Mouse (Mus musculus) Muller cell, postnatal 12 days (primary cell): Measurements from ENCODE around the gene Ak2.

Experiments used
- DNase-seq: peaks from one replicate; pipeline ENCODE4 v3.0.0-alpha.2; 2015; ENCODE audit errors: inconsistent ontology term

Gene Ak2

DNA sequence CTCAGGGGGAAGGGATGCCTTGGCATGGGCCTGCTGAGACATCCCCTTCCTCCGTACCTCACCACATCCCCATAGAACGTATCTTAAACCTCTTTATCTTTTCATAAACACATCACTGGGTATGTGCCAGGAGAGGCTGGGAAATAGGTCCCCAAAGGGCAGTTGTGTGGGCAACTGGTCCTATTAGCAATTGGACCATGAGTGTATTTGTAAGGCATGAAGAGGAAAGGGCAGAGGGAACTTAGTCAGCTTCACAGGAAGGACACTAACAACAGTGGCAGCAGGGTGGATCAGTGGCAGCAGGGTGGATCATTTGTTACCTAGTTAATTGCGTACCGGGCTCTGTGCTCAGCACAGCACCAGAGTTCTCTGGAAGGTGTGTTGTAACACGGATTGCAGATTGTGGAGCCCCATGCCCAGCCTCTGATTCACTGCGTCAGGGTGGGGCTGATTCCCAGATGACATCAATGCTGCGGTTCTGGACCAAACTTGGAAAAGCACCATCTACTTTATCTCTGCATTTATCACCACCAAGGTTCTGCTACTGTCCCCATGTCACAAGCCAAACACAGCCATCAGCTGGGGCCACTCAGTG lies 44.2 kb downstream of the Ak2 start:
- peak; percentile 51 for DNase-seq

DNA sequence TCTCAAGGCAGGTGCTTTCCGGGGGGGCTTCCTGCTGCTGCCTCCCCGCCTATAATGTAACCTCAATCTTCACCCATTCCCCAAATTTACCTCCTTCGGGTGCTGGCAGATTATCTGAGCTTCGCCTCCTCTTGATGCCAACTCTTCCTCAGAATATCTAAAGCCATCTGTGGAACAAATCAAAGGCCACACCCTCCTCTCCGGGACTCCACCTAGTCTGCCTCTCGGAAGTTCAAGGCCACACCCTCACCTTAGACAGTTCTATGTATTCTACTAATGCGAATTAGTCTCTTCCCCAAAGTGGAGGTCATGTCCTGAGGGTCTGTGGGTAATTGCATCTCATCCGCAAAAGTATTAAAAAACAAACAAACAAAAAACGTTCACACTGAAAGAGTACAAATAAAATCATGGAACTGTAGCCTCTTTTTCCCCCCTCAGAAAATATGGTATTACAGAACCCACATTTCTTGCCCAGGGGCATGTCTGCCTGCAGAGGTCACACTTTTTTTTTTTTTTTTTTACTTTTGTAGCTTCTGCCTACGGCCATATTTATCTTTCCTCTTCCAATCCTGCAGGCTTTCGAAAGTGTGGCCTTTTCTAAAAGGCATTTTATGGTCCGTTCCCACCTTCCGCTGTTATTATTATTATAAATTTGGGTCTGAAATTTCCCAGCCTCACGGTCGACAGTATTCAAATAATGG lies 56.1 kb downstream of the Ak2 start:
- no peak for DNase-seq

DNA sequence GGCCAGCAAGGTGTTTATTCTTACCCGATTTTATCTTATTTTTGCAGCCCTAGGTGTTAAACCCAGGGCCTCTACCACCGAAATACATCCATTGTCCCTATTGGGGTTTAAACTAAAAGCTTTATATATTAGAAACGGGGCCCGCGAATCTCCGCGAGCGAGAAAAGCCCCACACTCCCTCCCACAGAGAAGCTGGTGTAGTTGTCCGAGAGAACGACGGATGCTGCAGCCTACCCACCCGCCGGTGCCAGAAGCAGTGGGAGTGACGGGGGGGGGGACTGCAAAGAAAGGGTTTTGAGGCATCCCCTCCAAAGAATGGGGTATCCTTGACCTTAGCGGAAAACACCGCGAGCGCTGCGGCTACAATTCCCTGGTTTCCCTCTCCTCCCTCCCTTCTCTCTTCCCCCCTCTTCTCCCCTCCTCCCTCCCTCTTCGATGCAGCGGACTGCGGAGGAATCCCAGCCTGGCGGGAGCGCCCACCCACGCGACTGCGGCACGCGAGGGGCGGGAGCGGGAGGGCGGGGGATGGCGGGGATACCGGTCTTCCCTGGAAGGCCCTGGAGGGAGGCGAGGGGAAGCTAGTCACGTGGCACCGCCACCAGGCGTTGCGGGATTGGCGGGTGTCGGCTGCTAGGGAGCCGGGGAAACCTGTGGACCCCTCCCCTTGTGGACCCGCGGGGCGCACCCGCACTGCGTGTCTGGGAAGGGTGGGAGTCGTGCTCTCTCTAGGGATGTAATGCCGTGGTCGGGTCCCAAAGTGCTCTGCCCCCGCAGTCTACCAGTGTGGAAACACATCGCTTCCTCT lies 56.9 kb downstream of the Ak2 start:
- DNase-seq, result peak; percentile 93

DNA sequence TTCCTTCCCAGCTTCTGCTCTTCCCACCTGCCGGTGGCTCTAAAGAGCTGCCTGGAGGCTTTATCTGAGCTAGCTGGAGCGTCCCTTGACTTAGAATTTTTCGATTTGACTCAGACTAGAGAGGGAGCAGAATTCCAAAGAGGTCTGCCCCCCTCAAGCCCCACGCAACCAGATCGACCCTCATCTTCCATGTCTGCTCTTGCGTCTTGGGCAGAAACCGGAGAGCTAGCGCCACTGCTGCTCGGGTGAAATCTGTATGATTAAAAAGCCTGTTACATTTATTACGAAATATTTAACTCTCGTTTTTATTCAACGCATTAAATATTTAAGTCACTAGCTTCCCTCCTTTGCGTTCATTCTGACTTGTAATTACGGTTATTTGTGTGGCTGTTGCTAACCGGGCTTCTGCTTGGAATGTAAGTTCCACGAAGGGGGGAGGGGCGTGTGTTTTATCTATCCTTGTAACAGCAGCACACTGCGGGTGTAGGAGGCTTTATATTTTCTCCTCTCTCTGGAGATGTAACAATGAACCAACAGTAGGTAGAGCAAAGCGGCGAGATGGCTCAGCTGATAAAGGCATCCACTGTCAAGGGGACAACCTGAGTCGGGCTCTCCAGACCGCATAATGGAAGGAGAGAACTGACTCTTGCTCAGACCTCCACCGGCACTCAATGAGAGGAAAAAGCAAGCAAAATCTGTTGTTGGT lies 57.7 kb downstream of the Ak2 start:
- DNase-seq, result no peak

DNA sequence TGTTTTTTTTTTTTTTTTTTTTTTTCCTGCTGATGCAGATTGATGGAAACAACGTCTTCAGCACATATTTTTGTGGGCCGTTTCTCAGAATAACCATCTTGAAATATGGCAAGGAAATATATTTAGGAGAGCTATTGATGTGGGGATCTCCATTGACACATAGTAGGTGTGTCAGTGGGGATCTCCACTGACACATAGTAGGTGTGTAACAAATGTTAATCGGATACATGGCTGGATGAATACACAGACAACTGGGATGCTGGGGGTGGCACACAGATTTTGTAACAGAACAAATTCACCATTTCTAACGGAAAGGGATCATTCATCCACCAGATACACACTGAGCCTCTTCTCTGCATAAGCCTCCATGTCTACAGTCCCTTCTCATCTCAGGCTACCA lies 58.6 kb downstream of the Ak2 start:
- DNase-seq, result no peak

DNA sequence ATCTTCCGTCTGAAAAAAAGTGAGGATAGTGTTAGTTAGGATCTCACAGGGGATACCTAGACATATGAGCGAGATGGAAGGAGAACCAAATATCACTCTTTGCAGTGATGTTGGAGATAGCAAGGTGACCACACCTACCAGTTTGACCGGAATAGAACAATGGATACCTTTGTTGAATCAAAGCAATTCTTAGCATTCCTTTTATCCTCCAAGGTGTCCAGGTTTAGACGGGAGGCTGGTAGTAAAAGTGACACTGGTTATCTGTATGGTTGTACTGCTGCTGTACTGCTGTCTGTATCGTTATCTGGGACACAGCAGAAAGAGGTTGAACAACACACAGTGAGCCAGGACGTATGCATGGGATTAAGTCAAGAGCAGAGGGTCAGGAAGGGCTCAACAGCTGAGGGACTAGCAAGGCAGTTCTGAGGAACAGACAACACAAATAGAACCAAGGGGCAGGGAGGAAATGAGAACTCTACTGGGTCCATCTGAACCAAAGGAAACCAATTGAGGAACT lies 59.2 kb downstream of the Ak2 start:
- no peak for DNase-seq

DNA sequence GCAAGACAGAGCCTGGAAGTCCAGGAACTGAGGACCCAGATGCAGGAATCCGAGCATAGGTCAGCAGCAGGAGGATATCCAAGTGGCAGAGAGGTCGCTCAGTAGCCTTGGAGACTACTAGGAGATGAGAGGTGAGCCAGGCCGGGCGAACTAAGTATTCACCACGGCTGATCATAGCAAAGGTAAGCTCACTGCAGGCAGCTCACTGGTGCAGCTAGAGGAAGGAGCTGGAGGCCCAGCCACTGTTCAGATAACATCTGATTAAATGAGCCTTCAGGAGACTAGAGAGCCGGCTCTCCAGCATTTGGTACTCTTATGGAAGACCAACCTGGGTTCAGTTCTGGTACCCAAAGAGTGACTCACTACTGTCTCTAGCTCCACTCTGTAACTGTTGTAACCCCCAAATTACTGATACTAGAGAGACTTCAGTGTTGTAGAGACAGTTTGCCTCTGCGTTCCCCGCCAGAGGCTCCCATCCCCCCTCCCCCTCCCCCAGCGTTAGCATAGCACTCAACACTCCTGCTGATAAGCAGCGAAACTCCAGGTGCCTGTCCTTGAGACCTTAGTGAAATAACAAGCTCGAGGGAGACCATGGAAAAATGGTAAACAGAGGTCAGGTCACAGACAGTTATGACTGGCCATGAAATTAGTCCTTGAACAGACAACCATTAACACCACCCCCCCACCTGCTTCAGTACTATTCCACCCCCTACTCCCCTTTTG lies 59.9 kb downstream of the Ak2 start:
- DNase-seq, result no peak

DNA sequence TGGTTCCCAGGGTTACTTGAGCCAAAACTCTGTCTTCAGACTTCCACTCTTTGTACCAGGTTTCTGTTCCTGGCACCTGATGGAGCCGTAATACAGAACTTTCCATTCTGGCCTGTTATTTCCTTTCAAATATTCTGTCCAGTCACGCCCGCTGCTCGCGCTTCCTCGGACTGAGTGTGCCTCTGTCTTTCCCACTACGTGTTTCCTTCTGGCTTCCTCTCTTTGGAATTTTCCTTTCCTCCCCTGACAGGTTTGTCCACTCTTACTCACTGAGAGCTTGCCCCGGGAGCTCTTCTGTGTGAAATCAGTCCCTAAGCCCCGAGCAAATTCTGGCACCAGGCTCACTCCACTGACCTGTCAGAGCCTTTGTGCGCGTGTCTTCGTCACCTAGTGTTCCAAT lies 63.0 kb downstream of the Ak2 start:
- no peak for DNase-seq

DNA sequence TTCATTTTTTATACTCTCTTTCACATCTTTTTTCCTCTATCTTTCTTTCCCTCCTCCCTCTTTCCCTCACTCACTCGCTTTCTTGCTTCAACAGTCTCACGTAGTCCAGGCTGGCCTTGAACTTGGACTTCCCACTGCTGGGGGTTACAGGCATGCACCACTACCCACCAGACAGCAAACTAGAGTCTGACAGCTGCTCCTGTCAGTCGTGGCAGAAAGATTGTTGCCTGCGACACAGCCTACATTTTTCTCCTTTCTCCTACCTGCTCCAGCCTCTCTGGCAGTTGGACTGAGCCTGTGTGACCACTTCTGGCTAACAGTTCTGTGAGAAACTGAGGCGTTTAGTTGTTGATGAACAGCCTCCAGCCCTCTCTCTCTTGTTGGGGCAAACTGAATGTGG lies 63.8 kb downstream of the Ak2 start:
- DNase-seq, result no peak

DNA sequence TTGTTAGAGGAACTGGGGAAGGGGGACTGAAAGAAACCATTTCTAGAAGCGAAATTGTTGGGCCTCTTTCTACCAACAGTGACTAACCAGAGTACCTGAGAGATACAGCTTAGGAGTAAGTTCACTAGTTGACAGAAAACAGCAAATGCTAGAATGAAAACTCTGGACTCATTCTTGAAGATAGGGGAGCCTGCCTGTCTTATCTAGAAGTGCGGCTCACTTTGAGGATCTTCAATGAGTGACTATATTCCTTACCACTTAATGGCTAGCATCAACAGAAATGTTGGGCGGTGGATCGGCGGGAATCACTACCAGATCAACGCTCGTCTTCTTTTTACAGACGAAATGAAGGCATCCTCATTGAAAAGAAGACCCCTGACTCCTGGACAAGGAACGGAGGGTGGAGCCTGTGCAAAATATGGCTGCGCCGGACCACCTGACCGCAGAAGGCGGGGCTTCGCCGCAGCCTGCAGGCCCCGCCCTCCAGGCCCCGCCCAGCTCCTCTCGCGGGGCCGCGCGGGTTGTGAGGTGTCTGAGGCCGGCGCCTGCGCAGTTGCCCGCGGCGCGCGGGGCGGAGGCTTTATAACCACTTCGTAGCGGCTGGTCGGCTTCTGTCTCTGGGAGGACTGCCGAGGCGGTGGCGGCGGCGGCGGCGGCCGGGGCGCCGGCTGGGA lies 65.9 kb downstream of the Ak2 start:
- peak; percentile 98 for DNase-seq

DNA sequence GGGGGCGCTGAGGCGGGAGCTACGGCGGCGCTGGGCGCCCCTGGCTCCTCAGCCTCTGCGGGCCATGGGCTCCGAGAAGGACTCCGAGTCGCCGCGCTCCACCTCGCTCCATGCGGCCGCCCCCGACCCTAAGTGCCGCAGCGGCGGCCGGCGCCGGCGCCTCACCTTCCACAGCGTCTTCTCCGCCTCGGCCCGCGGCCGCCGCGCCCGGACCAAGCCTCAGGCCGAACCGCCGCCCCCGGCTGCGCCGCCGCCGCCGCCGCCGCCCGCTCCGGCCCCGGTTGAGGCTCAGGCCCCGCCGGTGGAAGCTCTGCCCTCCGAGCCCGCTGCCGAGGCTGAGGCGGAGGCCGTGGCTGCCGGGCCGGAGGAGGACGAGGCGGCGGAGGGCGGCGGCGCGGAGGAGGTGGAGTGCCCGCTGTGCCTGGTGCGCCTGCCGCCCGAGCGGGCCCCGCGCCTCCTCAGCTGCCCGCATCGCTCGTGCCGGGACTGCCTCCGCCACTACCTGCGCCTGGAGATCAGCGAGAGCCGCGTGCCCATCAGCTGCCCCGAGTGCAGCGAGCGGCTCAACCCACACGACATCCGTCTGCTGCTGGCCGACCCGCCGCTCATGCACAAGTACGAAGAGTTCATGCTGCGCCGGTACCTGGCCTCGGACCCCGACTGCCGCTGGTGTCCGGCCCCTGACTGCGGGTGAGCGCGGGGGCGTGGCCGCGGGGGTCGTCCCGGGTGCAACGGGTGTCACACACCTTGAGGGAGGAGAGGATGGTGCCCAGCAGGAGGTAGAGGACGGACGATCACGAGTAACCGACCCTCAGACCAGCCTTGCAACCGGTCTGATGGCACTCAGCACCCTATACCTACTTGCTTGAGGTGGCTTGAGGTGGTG lies 66.7 kb downstream of the Ak2 start, which contains the start of gene Rnf19b:
Rnf19b (plus strand) TSS at position 65 of the 886 bp plus-strand sequence.
- DNase-seq, result peak; percentile 40

DNA sequence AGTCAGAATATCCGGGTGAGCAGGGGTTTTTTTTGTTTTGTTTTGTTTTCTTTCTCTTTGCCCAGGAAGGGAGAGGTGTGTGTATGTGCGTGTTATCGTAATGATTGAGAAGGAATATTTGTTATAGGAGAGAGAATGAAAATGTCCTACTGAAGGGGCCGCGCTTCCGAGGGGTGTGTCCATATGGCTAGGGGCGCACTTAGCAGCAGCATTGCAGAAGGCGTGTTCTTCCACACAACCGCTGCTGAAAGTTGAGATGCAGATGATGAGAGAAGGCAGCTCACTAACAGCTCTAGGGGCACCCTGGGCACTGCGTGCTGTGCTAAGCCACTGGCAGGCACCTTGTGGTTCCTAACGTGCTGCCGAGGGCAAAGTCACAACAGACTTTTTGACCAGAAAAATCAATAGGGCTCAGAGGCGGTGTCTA lies 67.4 kb downstream of the Ak2 start:
- DNase-seq, result peak; percentile 53

DNA sequence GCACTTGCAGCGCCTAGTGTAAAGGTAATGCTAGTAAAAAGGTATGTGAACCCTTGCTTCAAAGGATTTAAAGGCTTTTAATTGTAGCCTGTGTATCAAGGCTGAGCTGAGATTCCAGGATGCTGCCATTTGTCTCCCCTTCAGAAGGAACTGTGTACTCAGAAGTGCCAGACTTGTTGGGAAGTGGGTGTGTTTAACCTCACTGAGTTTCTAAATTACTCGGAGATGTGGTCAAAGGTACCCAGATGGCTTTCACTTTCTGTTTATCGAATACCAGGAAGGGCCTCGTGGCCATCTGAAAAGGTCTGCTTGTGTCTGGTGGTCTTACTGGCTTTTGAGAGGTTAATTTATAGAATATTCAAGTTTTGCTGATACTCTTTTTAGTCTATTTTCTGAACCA lies 68.2 kb downstream of the Ak2 start:
- DNase-seq, result no peak
